Mouse (Mus musculus): ENCODE results near the gene Slc25a22. TPM values are rescaled to one million over a fixed set of nuclear protein-coding genes. Genes with fewer than 3 reads are reported as not detected.
A peak's percentile ranks its signal among the peaks of the same experiment; 100 is the strongest.

The Slc25a22 gene
- polyA plus RNA-seq, 1 experiment from 2014 or later: 17.2 TPM

DNA sequence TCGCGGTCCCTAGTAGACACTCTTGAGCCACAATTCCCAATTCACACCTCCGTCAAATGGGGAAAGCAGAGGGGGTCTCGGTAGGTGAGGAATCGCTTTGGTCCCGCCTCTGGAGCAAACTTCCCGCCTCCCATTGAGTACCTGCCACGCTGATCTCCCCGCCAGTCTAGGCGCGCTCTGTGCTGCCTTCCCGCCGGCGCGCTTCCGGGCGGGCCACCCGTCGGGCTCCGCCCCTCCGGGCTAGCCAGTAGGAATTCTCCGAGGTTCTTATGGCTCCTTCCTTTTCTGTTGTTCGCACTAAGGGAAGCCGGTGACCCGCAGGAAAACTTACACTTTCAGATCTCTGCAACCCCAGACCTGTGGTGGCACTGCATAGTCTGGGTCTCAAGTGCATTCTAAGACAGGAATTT is 6.1 kb upstream of the Slc25a22 start, which contains the start of gene Pidd1:
Pidd1 (minus strand) TSS at position 198 of the 410 bp plus-strand sequence.
- peak within 1 kb of the TSS; percentile 53 for H3K9ac ChIP-seq (ENCODE audit: low read length)
- H3K27me3 ChIP-seq (ENCODE audit: control insufficient read depth, insufficient read depth, low read length): no peaks in the 10 kb centered on the region
- WGBS: under 1% methylated on average over 25 of the region's 25 CpGs
- H3K36me3 ChIP-seq (ENCODE audit: control insufficient read depth, insufficient read depth, low read length): peaks cover 4% of the 10 kb centered on the region; the same call in 1 of the 2 replicates
- DNase-seq (ENCODE audit: low spot score) (peak; percentile 88), ATAC-seq (ENCODE audit: low FRiP score, low TSS enrichment) (peak; percentile 69)
- H3K9me3 ChIP-seq (ENCODE audit: control insufficient read depth, low read length): no peaks in the 10 kb centered on the region
- peak within 1 kb of the TSS; percentile 78 for H3K4me2 ChIP-seq (replicated peaks; ENCODE audit: low read depth)
- H3K4me1 ChIP-seq (replicated peaks; ENCODE audit: control insufficient read depth, insufficient read depth): peaks cover 4% of the 10 kb centered on the region; the same call in 1 of the 2 replicates
- peak within 1 kb of the TSS; percentile 61; the same call in 1 of the 2 replicates for H3K27ac ChIP-seq (replicated peaks)
- TF ChIP-seq EP300 (optimal IDR thresholded peaks at IDR 0.05) (no peak), CTCF (IDR thresholded peaks at IDR 0.05; ENCODE audit: low read depth) (no peak)
- peak within 1 kb of the TSS; percentile 46 for H3K4me3 ChIP-seq (ENCODE audit: low read depth, low read length)

DNA sequence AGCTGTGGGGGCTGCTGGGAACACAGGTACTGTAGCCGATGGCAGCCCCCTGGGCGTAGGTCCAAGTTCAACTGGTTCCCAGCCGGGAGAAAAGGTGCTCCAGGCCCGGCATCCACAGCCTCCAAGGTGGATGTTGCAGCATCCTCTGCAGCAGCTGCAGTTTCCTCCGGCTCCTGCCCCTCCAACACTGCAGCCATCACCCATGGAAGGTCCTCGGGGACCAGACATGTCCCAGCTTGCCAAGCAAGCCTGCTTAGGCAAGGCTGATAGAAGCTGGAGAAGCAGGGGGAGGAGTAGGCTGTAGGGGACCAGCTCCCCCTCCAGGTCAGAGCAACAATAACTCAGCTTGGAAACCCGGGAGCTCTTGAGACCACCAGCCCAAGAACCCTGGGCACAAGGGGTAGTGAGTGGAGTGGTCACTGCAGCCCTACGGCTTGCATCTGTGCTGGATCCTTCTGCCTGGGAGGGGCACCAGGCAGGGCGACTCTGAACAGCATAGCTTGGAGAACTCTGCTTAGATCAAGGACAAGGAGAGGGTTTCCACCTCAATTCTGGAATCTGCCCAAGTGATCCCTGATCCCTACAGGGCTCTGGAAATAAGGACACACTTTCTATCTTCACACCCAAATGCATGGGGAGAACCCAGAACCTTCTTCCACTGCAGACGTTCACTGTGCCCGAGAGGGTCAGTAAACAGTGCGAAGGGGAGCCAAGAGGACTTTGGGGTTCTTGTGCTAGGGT is 5.6 kb upstream of the Slc25a22 start:
- WGBS: 13% methylated on average over 12 of the region's 12 CpGs
- peaks cover 4% of the 10 kb centered on the region; the same call in 1 of the 2 replicates for H3K4me1 ChIP-seq (replicated peaks; ENCODE audit: control insufficient read depth, insufficient read depth)
- DNase-seq (ENCODE audit: low spot score) (no peak), ATAC-seq (ENCODE audit: low FRiP score, low TSS enrichment) (no peak)
- no peak for TF ChIP-seq EP300 (optimal IDR thresholded peaks at IDR 0.05)
- peak; percentile 64 for TF ChIP-seq CTCF (IDR thresholded peaks at IDR 0.05; ENCODE audit: low read depth)
- H3K36me3 ChIP-seq (ENCODE audit: control insufficient read depth, insufficient read depth, low read length): no peaks in the 10 kb centered on the region
- peak overlapping the region; percentile 61; the same call in 1 of the 2 replicates for H3K27ac ChIP-seq (replicated peaks)
- H3K9me3 ChIP-seq (ENCODE audit: control insufficient read depth, low read length): no peaks in the 10 kb centered on the region
- H3K4me2 ChIP-seq (replicated peaks; ENCODE audit: low read depth): peak overlapping the region; percentile 78
- no peaks in the 10 kb centered on the region for H3K27me3 ChIP-seq (ENCODE audit: control insufficient read depth, insufficient read depth, low read length)
- H3K9ac ChIP-seq (ENCODE audit: low read length): peak overlapping the region; percentile 53
- H3K4me3 ChIP-seq (ENCODE audit: low read depth, low read length): peak overlapping the region; percentile 46

DNA sequence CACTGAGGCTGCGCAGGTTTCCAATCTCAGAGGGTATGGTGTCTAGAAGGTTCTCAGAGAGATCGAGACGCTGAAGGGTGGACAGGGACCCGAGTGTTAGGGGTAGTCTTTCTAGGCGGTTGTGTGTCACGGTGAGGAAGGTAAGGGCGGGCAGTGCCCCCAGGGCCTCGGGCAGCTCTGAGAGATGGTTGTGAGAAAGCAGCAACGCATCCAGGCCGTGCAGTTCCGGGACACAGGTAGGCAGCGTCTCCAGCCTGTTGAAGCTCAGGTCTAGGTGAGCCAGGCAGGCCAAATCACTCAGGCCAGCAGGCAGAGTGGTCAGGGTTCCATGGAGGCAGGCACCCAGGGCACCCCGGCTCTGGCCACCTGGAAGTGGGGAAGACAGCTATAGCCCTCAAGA is 4.5 kb upstream of the Slc25a22 start:
- H3K27me3 ChIP-seq (ENCODE audit: control insufficient read depth, insufficient read depth, low read length): no peaks in the 10 kb centered on the region
- H3K4me3 ChIP-seq (ENCODE audit: low read depth, low read length): no peak overlapping the region
- WGBS: 91% methylated on average over 13 of the region's 13 CpGs
- no peaks in the 10 kb centered on the region for H3K9me3 ChIP-seq (ENCODE audit: control insufficient read depth, low read length)
- DNase-seq (ENCODE audit: low spot score): no peak
- no peak for ATAC-seq (ENCODE audit: low FRiP score, low TSS enrichment)
- H3K9ac ChIP-seq (ENCODE audit: low read length): no peak overlapping the region
- peaks cover 4% of the 10 kb centered on the region; the same call in 1 of the 2 replicates for H3K4me1 ChIP-seq (replicated peaks; ENCODE audit: control insufficient read depth, insufficient read depth)
- TF ChIP-seq EP300 (optimal IDR thresholded peaks at IDR 0.05) (no peak), CTCF (IDR thresholded peaks at IDR 0.05; ENCODE audit: low read depth) (no peak)
- H3K4me2 ChIP-seq (replicated peaks; ENCODE audit: low read depth): no peak overlapping the region
- H3K36me3 ChIP-seq (ENCODE audit: control insufficient read depth, insufficient read depth, low read length): no peaks in the 10 kb centered on the region
- no peak overlapping the region for H3K27ac ChIP-seq (replicated peaks)

DNA sequence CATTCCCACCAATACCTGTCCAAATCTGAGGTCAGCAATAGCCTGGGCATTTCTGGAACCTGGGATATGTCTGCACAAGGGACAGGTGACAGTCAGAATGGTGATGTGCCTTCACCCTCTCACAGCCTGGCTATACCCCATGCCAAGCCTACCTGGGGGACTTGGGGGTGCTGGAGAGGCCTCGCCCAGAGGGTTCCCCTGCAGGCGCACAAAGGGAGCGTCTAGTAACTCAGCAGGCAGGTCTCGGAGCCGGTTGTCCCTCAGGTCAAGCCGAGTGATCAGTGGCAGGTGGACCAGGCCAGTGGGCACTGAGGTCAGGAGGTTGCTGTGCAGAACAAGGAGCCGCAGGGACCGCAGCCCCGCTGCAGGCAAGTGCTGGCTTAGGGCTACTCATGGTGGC is 3.8 kb upstream of the Slc25a22 start:
- peaks cover 7% of the 10 kb centered on the region; the same call in 1 of the 2 replicates for H3K4me1 ChIP-seq (replicated peaks; ENCODE audit: control insufficient read depth, insufficient read depth)
- no peak overlapping the region for H3K4me2 ChIP-seq (replicated peaks; ENCODE audit: low read depth)
- H3K27me3 ChIP-seq (ENCODE audit: control insufficient read depth, insufficient read depth, low read length): no peaks in the 10 kb centered on the region
- H3K27ac ChIP-seq (replicated peaks): no peak overlapping the region
- no peak overlapping the region for H3K9ac ChIP-seq (ENCODE audit: low read length)
- no peaks in the 10 kb centered on the region for H3K36me3 ChIP-seq (ENCODE audit: control insufficient read depth, insufficient read depth, low read length)
- WGBS: 90% methylated on average over 9 of the region's 9 CpGs
- no peak overlapping the region for H3K4me3 ChIP-seq (ENCODE audit: low read depth, low read length)
- TF ChIP-seq CTCF (IDR thresholded peaks at IDR 0.05; ENCODE audit: low read depth) (no peak), EP300 (optimal IDR thresholded peaks at IDR 0.05) (no peak)
- no peak for DNase-seq (ENCODE audit: low spot score)
- ATAC-seq (ENCODE audit: low FRiP score, low TSS enrichment): no peak
- no peaks in the 10 kb centered on the region for H3K9me3 ChIP-seq (ENCODE audit: control insufficient read depth, low read length)

DNA sequence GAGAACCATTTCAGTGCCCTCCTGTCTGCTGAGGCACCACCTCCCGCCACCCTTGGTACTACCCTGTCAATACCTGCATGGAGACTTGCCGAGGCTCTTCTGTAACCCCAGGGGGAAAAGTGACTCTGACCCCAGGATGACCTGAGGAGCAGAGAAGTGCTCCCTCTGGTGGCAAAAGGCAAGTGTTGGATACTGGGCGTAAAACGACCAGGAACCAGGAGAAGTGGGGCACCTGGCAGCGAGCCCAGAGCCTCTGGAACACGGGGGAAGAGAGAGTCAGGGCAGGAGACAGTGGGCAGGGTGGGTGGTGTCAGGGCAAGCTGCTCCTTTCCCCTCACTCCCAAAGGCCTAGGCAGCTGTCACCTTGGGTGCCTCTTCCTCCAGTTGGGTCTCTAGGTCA is 2.9 kb upstream of the Slc25a22 start:
- Histone ChIP-seq H3K9ac (ENCODE audit: low read length) (no peak overlapping the region), H3K36me3 (ENCODE audit: control insufficient read depth, insufficient read depth, low read length) (no peaks in the 10 kb centered on the region), H3K9me3 (ENCODE audit: control insufficient read depth, low read length) (no peaks in the 10 kb centered on the region), H3K27me3 (ENCODE audit: control insufficient read depth, insufficient read depth, low read length) (no peaks in the 10 kb centered on the region), H3K4me3 (ENCODE audit: low read depth, low read length) (no peak overlapping the region), H3K4me2 (replicated peaks; ENCODE audit: low read depth) (no peak overlapping the region), H3K4me1 (replicated peaks; ENCODE audit: control insufficient read depth, insufficient read depth) (peaks cover 9% of the 10 kb centered on the region), H3K27ac (replicated peaks) (no peak overlapping the region)
- 28% methylated on average over 6 of the region's 6 CpGs for WGBS
- ATAC-seq (ENCODE audit: low FRiP score, low TSS enrichment) (no peak), DNase-seq (ENCODE audit: low spot score) (peak; percentile 68)
- TF ChIP-seq CTCF (IDR thresholded peaks at IDR 0.05; ENCODE audit: low read depth) (peak; percentile 87), EP300 (optimal IDR thresholded peaks at IDR 0.05) (no peak)

DNA sequence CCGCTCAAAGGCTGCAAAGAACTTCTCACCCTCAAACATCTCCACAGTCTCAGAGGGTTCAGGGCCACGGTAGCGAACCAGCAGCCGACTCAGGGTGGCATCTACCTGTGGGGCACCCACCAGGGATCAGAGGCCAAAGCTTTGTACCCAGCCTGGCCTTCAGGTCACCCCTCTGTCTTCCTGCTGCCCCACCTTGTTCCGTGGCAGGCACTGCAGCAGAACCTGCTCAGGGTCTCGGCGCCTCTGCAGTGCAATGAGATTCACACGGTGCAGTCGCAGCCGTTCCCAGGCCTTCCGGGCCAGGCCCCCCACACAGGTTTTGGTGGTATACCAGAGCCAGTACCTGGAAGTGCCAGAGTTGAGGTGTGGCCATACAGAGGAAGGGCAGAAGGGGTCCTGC is 2.1 kb upstream of the Slc25a22 start:
- no peak overlapping the region for H3K9ac ChIP-seq (ENCODE audit: low read length)
- no peaks in the 10 kb centered on the region for H3K9me3 ChIP-seq (ENCODE audit: control insufficient read depth, low read length)
- WGBS: 95% methylated on average over 11 of the region's 11 CpGs
- H3K36me3 ChIP-seq (ENCODE audit: control insufficient read depth, insufficient read depth, low read length): no peaks in the 10 kb centered on the region
- TF ChIP-seq EP300 (optimal IDR thresholded peaks at IDR 0.05): no peak
- TF ChIP-seq CTCF (IDR thresholded peaks at IDR 0.05; ENCODE audit: low read depth): no peak
- DNase-seq (ENCODE audit: low spot score) (no peak), ATAC-seq (ENCODE audit: low FRiP score, low TSS enrichment) (no peak)
- no peak overlapping the region for H3K4me2 ChIP-seq (replicated peaks; ENCODE audit: low read depth)
- H3K27me3 ChIP-seq (ENCODE audit: control insufficient read depth, insufficient read depth, low read length): no peaks in the 10 kb centered on the region
- no peak overlapping the region for H3K4me3 ChIP-seq (ENCODE audit: low read depth, low read length)
- H3K4me1 ChIP-seq (replicated peaks; ENCODE audit: control insufficient read depth, insufficient read depth): peaks cover 9% of the 10 kb centered on the region
- H3K27ac ChIP-seq (replicated peaks): no peak overlapping the region

Data from stomach, postnatal 0 days (tissue).